Mouse (Mus musculus) monocyte, adult 5-6 weeks (primary cell): Measurements from ENCODE around the gene Rnf213. TPM values are rescaled to one million over a fixed set of nuclear protein-coding genes. Genes with fewer than 3 reads are reported as not detected.

Source experiments
- ATAC-seq: fragments of 153-309, 156-312 bp; replicated peaks from 2 replicates; pipeline ENCODE4 v1.8.0; 2017; ENCODE audit warnings: mild to moderate bottlenecking; ENCODE audit not compliant: low TSS enrichment, insufficient number of reproducible peaks, severe bottlenecking, poor library complexity, low FRiP score
- total RNA-seq: library from RNA; stranded (forward); fragments of 200-1000, 200-491, 200-594 nt; gene quantifications from 3 replicates; pipeline ENCODE4 v1.2.3, GENCODE M21; 2017

Gene Rnf213
- total RNA-seq, 1 experiment from 2014 or later, result 58.5 TPM

DNA sequence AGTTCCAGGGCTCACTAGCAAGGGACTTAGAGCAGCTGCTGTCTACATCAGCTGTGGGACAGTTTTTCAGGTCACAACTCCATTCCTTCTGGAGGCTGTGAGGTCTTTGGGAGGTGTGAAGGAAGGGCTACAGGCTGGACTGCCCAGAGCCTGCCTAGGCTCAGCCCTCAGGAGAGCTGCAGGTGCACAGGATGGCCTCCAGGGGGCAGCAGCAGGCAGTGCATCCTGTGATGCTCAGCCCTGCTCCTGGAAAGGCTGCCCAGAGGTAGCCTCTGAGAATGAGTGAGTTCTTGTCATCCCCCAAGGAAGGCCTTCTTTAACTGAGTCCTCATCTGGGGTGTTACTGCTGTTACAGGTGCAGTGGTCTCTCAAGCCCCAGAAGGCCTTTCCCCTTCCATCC lies 110.8 kb downstream of the Rnf213 start:
- peak; percentile 86 for ATAC-seq

DNA sequence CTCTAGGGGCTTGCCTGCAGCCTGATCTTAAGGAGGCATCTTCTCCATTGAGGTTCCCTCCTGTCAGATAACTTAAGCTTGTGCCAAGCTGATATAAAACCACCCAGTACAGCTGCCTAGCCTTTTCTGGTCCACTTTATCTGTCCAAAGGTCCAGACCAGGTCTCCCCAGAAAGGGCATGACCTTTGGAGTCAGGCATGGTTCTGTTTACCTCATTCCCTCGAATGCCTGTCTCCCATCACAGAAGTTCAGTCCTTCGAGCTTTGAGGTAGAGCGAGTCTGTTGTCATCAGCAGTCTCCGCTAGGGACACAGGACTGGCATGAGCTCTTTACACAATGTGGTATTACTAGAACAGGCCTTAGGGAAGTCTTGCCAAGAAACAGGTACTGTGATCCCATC lies 113.5 kb downstream of the Rnf213 start:
- no peak for ATAC-seq

DNA sequence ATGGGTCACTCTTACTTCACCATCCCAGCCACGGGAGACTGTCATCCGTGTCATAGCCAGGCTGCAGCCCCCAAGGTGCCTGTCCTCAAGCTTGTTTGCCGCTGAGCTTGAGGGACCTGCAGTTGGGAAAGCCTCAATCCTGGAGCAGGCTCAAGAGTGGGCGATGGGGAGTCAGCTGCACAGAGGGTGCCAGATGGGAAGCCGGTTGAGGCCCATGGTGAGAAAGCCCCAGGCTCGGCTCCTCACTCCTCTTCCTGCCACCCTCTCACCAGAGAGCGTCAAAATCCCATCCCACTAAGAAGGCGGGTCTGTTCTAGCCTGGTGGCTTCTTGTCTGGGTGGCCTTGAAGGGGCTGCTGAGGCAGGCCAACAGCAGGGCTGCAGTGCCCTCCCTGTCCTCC lies 114.9 kb downstream of the Rnf213 start:
- no peak for ATAC-seq

DNA sequence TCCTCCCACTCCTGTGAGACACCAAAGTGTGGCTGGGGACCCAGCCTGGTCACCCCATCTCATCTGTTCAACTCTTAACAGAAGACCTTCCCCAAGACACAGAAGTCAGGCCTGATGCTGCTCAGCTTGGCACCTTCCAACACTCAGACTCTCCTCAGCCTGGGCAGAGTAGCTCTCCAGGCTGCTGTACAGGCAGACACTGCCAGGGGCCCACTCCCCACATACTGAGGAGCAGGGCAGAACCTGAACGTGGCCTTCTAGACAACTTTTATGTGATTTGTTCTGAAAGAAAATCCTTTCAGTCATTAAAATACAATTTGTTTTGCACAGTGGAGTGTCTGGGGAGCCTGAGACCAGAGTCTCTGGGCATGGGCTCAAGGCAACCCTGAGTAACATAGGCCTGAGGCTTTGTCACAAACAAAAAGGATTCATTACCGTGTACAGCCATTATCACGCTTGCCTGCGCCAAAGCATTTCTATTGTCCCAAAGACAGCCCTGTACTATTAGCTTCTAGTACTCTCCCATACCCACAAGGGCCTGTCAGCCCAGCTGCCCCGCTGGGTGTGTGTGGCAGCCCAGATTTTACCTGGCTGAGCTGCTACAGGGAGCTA lies 116.4 kb downstream of the Rnf213 start:
- no peak for ATAC-seq

GRCm38 (mm10) chr11:119513038-119513659 lies 120.2 kb downstream of the Rnf213 start:
- no peak for ATAC-seq

DNA sequence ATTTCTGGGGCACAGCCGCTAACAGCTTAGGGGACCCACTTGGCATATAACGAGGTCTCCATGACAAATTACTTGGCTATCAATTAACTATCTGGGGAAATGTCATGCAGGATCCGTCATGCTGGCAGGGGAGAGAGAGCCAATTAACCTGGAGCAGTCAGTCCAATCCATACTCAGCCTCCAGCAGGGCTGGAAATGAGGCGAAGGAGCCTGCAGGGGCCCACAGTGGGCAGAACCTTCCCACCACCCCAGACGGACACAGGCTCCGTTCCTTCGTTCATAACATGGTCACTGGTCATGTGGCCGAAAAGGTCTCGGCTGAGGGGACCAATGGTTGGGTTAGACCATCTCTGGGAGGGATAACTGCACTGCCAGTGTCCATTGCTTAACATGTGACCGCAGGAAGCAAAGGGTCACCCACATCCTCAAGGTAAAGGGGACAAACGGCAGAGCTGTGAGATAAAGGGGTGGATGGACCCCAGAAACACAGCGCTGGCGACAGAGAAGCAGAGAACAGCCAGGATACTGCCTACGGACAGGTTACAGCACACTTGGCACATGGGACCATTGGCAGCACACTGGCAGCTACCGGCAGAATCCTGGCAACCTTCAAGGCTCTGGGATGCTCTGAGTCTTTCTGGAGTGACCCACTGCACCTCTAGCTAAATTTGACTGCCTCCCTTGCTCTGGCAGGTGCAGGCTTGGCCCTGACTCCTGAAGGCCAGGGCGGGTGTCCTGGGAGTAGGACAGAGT lies 121.4 kb downstream of the Rnf213 start:
- ATAC-seq, result no peak

- ATAC-seq, result no peak
These were observed 122.2 kb downstream of the Rnf213 start for GRCm38 (mm10) chr11:119514967-119515636.

DNA sequence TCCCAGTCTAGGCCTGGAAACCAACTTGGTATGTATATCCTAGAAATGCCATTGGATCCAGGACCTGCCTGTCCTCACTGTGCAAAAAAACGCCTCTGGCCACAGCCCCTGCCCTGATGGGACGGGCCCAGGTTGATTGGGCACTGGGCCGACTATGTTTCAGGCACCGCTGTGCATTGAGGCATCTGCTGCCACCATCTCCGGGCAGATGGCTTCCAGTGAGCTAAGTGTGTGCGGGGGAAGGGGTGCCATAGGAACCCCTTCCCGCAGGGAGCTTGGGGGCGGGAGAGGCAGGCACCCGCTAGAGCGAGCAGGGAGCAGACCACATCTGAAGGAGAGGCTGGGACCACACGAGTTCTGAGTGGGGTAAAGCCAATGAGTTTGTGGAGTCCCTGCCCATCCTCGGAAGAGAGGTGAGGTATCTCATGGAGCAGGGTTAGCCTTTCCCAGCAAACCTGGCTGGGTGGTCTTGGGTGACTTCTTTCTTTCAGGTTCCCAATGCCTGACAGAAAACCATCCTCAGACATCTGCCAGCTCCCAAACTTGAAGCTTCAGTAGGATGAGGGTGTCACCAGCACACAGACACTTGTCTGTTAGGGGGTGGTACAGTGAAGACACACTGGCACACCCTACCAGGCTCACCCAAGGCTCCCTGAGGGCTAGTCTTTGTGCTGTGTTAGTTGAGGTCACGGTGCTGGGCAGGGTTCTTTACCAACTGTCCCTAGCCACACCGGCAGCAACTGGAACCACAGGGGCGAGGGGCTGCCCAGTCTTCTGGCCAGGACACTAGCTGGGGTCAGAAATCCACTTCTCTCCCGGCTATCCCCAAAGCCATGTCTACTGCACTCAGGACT lies 123.2 kb downstream of the Rnf213 start:
- no peak for ATAC-seq

DNA sequence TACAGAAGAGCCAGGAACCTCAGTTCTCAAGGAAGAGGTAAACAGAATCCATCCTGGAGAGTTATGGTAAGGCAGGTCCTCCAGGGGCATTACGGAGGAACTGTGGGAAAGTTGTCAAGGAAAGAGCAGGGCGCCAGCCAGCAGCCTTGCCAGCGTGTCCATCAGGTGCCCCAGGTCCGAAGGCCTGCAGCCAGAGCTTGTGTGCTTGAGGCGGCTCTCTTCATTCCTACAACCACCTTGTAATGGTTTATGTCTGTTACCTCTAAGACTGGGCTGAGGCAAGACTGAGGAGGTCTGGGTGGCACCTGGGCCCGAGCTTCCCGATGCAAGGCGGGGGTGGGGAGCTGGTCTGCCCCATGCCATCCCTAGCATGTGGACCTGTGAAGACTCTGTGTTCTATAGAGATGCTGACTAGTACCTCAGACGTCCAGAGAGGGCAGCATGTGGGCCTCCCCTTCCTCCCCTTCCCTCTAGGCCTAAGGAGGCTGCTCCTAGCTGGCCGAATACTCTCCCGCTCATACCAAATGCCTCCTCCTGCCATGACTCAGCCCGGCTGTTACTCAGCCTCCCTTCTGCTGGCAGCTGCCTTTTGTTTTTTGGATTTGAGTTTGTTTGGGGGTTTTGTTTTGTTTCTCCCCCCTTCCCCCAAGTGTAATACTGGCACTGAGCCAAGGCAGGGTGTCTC lies 123.9 kb downstream of the Rnf213 start:
- ATAC-seq, result no peak

DNA sequence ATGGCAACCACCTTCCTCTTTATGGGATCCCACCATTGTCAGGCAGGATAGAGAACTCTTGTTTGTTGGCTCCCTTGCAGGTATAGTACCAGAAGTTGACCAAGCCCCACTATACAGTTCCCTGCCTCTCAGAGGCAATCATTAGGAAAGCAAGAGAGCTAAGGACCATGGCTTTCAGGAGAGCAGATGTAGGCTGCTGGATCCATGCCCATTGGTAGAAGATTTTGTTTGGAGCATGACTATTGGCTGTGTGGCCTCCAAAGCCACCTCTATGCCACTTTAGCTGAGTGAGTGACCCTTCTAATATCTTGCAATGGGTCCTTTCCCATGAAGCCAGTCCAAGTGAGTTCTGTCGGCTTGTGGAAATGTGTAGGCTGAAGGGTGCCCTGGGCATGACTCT lies 126.5 kb downstream of the Rnf213 start:
- no peak for ATAC-seq

DNA sequence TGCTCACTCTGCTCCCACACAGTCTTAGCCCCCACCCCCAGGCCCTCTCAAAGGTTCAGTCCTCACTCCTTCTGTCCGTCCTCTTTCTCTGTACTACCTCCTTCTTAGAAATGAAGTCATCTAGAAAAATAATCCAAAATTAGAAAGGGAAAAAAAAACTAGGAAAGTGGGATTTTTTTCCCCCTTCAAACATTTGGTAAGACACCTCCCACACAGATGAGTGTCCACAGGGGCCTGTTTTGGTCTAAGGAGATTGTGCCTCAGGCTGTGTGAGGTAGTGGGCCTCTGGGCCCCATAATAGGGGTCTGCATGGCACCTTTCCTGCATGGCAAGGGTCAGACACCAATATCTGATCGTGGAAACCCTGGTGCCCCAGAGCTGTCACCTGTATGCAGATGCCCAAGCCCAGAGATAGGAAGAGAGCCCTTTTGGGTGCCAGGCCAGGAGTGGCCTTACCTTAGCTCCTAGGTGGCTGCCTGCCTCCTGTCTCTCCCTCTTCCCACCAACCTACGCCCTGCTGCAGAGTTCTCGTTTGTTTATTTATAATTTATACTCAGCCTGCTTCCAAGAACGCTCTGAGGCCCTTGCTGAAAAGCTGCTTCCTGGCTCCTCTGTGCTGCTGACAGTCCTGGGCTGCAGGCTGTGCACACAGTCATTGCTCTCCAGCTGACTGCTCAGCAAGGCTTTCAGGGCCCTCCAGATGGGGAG lies 127.3 kb downstream of the Rnf213 start:
- ATAC-seq, result no peak

DNA sequence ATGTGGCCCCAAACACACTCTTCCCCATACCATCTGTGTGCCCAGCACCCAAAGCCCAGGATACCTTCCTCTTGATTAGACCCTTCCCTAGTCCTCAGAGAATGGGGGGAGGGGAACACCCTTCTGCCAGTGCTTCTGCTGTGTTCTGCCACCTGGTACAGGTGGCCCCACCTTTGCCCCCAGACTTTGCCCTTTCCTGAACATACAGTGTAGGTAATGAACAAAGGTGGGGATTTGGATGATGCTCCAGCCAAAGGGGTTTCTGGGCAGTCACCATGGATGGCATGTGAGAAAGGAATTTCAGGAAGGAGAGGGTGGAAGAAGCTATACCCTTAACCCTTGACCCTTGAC lies 127.8 kb downstream of the Rnf213 start:
- no peak for ATAC-seq

- ATAC-seq, result no peak
These were observed 129.2 kb downstream of the Rnf213 start for GRCm38 (mm10) chr11:119521920-119522710.

GRCm38 (mm10) chr11:119522779-119523178 lies 129.9 kb downstream of the Rnf213 start:
- no peak for ATAC-seq

DNA sequence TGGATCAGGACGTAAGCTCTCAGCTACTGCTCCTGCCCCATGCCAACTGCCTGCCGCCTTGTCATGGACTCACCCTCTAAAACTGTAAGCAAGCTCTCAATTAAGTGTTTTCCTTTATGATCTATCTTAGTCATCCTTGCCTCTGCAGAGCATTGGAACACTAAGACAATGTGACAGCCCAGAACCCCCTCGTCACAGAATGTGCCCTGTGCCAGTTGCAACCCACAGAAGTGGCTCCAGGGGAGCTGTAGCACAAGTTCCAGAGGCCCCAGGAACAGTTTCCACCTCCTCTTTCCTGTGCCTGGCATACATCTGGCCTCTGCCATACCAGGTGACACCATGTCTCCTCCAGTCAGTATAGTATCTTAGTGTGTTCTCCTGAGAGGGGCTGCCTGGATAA lies 130.5 kb downstream of the Rnf213 start:
- ATAC-seq, result no peak

DNA sequence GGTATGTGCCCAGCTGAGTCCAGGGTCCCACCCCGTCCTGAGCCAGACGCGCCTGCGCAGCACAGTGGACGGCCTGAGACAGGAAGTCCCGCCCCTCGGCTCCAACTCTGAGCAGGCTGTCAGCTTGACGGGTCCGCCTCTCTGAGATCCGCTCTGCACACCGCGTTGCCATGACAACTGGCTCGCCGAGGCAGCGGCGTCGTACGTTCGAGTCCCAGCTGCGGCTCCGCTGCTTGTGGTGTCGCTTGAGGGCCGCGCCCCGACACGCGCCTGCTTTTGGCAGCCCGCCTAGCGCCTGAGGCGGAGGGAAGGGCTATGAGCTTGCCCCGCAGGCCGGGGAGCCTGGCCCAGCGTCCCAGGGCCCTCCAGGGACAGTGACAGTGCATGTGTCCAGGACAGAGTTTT lies 131.6 kb downstream of the Rnf213 start:
- ATAC-seq, result peak; percentile 85
